Comparison of ENCODE assay signal across 7 mouse cellular contexts in the genomic region with DNA sequence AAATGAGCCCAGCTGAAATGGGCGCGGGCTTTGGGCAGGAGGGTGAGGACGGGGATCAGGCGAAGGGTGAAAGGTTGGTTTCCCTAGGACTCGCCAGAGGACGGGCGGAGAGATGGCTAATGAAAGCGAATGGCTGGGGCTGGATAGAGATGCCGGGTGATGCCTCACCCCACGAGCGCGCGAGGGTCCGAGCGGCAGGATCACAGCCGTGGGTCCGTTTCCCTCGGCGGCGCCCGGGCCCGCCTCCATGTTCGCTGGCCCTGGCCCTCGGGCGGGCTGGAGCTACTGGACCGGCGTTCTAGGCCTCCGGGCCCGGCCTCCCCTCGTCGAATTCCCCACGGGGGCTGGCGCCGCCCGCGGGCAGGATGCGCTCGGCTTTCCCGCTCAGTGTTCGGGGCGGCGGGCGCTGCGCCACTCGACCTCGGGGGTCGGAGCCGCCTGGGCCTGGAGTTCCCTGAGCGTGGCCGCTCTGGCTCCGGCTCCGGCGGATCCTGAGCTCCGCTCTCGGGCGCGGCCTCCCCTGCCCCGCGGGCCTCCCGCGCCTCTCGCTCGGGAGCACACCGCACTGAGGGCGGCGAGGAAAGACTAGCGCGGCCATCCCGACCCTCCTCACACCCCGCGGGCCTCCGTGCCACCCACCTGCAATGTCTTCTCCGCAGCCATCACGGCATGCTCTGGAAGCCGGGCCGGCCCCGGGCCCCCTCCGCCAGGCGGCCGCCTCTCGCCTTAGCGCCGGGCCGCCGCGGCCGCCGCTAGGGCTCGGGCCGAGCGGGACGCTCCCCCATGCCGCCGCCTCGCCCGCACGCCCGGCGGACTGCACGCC. TPM values are rescaled to one million over a fixed set of nuclear protein-coding genes. Genes with fewer than 3 reads are reported as not detected.
DNase-seq lines count a peak whose midpoint lies in the region; ATAC-seq and TF ChIP-seq lines count a peak whose summit lies in the region.

A gene (minus strand): TSS at position 710 of the 823 bp plus-strand sequence.

- H3K4me1 ChIP-seq in cortical plate, adult 2 months (ENCODE audit: control insufficient read depth, insufficient read depth, low read length) = peaks cover 1% of the 10 kb centered on the region; the same call in 1 of the 2 replicates

- peak within 1 kb of the TSS; percentile 75 for H3K4me3 ChIP-seq in cortical plate, adult 2 months (ENCODE audit: insufficient read depth, low read length)

- ATAC-seq in megakaryocyte progenitor cell, adult 5-6 weeks (replicated peaks; ENCODE audit: poor library complexity) = peak; percentile 36

- TF ChIP-seq CTCF in cortical plate, adult 2 months (IDR thresholded peaks at IDR 0.05; ENCODE audit: extremely low read depth, insufficient read depth, low read length) = no peak

- no peak for TF ChIP-seq POLR2A in cortical plate, adult 2 months (IDR thresholded peaks at IDR 0.05; ENCODE audit: extremely low read depth, insufficient read depth, low read length)

- intact Hi-C loops in gastrocnemius, postnatal 14 days (cut with DNase I; ENCODE audit: low total_unique reads) = no loop called here
- intact Hi-C loops in left cerebral cortex, postnatal 25 days (cut with DNase I) = loop anchor here (5.0 kb wide), 3 partner anchors 36 to 121 kb away; a partner anchor contains a TSS

- peak; percentile 67 to 70 for DNase-seq in adrenal gland, adult 18-20 months (ENCODE audit: low spot score in 2 of 2)
- DNase-seq in gastrocnemius, postnatal 14 days = peak; percentile 76
- peak; percentile 26 for DNase-seq in induced T-regulatory cell, adult 2 months (ENCODE audit: low read depth)
- DNase-seq in left cerebral cortex, postnatal 25 days (ENCODE audit: low spot score in 2 of 2) = peak; percentile 52 to 66
- DNase-seq in right cerebral cortex, postnatal 36 days (ENCODE audit: low spot score in 2 of 2) = peak; percentile 13 to 27

- peak within 1 kb of the TSS; percentile 99 for H3K27ac ChIP-seq in cortical plate, adult 2 months (ENCODE audit: insufficient read depth, low read length)

RNA-seq across cellular contexts. Expression of the gene that starts here (rescaled TPM):
- total RNA-seq in adrenal gland, adult 18-20 months (2021) = 10 to 100 TPM; 18.4 to 23.7 TPM
- polyA plus RNA-seq in cortical plate, adult 2 months (2012; rRNA removed) = 3.9 and 4.7 TPM in 2 replicates
- 1 to 10 TPM; 5.7 to 6.4 TPM for total RNA-seq in gastrocnemius, postnatal 14 days (2021)
- 10 to 100 TPM; 13.1 to 14.1 TPM for total RNA-seq in left cerebral cortex, postnatal 25 days (2021)
- total RNA-seq in megakaryocyte progenitor cell, adult 5-6 weeks (2015) = 4.3 and 4.8 TPM in 2 replicates
- total RNA-seq in megakaryocyte progenitor cell, adult 5-6 weeks (2017) = 4.3 and 4.6 TPM in 2 replicates

Comparison
In these comparisons a context has a peak if more than half of its experiments do, and no peak if none do; other contexts are left out.
1. Peak in every context shown above with its lines: DNase-seq, ATAC-seq, H3K4me3 ChIP-seq and H3K27ac ChIP-seq.
2. DNase-seq: peak in every context shown above with its lines; median percentile 76 in gastrocnemius, postnatal 14 days; 68 in adrenal gland, adult 18-20 months; 59 in left cerebral cortex, postnatal 25 days; 26 in induced T-regulatory cell, adult 2 months; 20 in right cerebral cortex, postnatal 36 days.